Mouse (Mus musculus) neutrophil, adult 59 days (primary cell): Measurements from ENCODE around the gene Eef1akmt1. TPM values are rescaled to one million over a fixed set of nuclear protein-coding genes. Genes with fewer than 3 reads are reported as not detected.

Experiments
- total RNA-seq, 2 experiments: library from RNA; stranded (reverse); gene quantifications; 1 replicate in 1 of 2; 2 replicates in 1 of 2; pipeline ENCODE4 v1.2.4; 2023

Eef1akmt1 gene
- 1 to 10 TPM; 7.4 to 9.6 TPM for total RNA-seq

DNA sequence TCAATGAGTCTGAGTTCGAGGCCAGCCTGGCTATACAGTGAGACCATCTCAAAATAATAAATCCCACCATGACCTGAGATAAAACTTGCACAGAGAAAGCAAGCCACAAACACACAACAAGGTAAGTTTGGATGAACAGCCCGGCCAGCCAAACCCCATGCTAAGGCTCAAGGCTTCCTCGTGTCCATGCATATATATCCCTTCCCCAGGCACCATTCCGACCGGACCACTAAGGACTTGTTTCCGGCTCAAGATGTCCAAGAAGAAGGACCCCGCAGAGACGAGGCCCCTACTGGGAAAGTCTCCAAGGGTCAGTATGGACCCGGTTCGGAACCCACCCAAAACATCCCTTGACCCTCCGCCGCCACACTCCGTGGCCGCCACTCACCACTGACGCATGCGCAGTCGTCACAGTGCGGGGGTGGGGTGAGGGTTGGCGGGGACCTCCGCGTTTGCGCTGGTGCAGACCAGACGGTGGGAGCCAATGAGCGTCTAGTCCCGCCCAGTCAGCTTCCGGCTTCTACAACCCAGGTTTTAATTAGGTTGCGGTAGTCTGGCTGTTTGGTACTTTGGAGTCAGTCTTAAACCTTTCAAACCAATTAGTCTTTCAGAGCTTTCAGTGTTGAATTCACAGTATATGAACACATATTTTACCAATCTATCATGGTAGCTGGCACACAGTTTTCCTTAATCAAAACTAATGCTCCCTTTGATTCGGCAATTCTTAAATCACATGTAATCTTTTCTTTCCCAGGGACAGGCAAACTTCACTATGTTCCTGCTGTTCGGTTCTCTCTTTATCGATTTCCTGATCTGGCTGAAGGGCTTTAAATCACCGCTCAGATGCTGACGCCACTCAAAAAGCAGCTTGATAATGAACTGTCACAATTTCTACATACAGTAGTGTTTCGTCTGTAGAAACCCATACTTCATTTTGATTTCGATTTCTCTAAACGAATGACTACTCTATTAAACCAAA, at the start of gene Eef1akmt1:
Gene Eef1akmt1 (minus strand): TSS at position 458 of the 979 bp plus-strand sequence.

DNA sequence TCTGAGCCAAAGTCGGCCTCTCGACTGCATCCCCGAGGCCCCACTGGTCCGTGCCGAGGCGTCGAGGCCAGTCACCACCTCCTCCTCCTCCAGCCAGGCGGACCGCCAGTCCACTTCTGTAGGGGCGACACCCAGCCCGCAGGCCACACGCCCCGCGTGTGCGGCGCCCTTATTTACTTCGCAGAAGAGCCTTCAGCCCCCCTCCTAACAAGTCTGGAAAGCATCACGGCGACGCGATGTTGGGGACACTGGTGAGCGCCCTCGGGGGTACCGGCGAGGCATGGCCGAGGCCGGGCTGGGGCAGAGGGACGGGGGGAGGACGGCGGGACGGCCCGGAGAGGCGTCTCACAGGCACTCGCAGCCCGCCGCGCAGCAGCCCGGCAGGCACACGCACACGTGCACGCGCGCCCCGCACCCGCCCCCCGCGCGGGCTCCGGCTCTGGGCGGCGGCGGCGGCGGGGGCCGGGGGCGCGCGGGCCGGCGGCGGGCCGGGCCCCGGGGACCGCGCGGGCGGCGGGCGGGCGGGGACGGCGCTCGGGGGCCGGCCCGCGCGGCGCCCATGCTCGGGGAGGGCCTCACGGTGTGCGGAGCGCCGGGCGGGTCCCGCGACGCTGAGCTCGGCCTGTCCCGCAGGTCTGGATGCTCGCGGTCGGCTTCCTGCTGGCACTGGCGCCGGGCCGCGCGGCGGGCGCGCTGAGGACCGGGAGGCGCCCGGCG, 46.6 kb downstream of the Eef1akmt1 start, which contains the start of gene Il17d:
Gene Il17d (plus strand): TSS at position 107 of the 717 bp plus-strand sequence.

Other genes with a start within 250 kb of the Eef1akmt1 start
- gene Cryl1, start 173.1 kb downstream of the Eef1akmt1 start, total RNA-seq, result 10 to 100 TPM; 11.1 to 17.3 TPM
- 1 to 10 TPM; 1.4 to 2.6 TPM for gene Ift88, start 147.6 kb downstream of the Eef1akmt1 start, total RNA-seq
- not detected for gene Il17d, start 46.8 kb downstream of the Eef1akmt1 start, total RNA-seq
- 10 to 100 TPM; 14.7 to 16.4 TPM for gene Xpo4, start 93.8 kb upstream of the Eef1akmt1 start, total RNA-seq
- not detected for gene Gm49361, start 174.5 kb upstream of the Eef1akmt1 start, total RNA-seq
- gene Lats2, start 186.8 kb upstream of the Eef1akmt1 start, total RNA-seq, result 10 to 100 TPM; 42.4 to 47.9 TPM
- gene Sap18, start 226.6 kb upstream of the Eef1akmt1 start, total RNA-seq, result 10 to 100 TPM; 34.6 to 47.0 TPM